In genomic region chr8:11444216-11444615, GRCm38 (mm10) we compare ENCODE assay signal across 18 mouse cellular contexts. TPM values are rescaled to one million over a fixed set of nuclear protein-coding genes. Genes with fewer than 3 reads are reported as not detected.
DNase-seq lines count a peak whose midpoint lies in the region; ATAC-seq and TF ChIP-seq lines count a peak whose summit lies in the region.
"Had no signal": no experiment of that assay in that cellular context is flagged by ENCODE, and none has a peak within 500 bp of the region (broad histone marks: within the 10 kb centered on the region; RNA-seq: fewer than 3 reads in every experiment).

No protein-coding gene starts in this region.

- TF ChIP-seq POLR2A in MEL (IDR thresholded peaks at IDR 0.05; ENCODE audit: control insufficient read depth in 1 of 2, insufficient read depth in 1 of 2, low read depth in 1 of 2, low read length in 2 of 2, poor library complexity in 1 of 2) = no peak

- peak; percentile 80 for ATAC-seq in liver, embryonic 14.5 days (ENCODE audit: insufficient read depth)
- ATAC-seq in megakaryocyte progenitor cell, adult 5-6 weeks (replicated peaks; ENCODE audit: poor library complexity) = peak; percentile 68
- no peak for ATAC-seq in forebrain, embryonic 14.5 days
- ATAC-seq: forebrain, embryonic 16.5 days had no signal

- H3K27ac ChIP-seq in MEL (ENCODE audit: control insufficient read depth, low read depth, low read length) = peak overlapping the region; percentile 45; the same call in 1 of the 2 replicates
- H3K27ac ChIP-seq in liver, embryonic 14.5 days = no peak overlapping the region
- H3K27ac ChIP-seq in forebrain, embryonic 14.5 days (ENCODE audit: low read depth, low read length) = no peak overlapping the region
- H3K27ac ChIP-seq: embryonic facial prominence, embryonic 13.5 days; forebrain, embryonic 10.5 days; heart, adult 2 months; hindbrain, embryonic 15.5 days had no signal

- no peaks in the 10 kb centered on the region for H3K79me2 ChIP-seq in MEL (ENCODE audit: control insufficient read depth, insufficient read depth, low read length, poor library complexity)

- no peak overlapping the region for H3K4me3 ChIP-seq in MEL (ENCODE audit: control insufficient read depth in 1 of 2, insufficient read depth in 1 of 2, low read depth in 2 of 2, low read length in 2 of 2)
- peak overlapping the region in 1 of 2 experiments; percentile 25; a peak in 2 of 4 replicates for H3K4me3 ChIP-seq in liver, embryonic 14.5 days (ENCODE audit: insufficient read depth in 1 of 2, low read depth in 2 of 2, low read length in 2 of 2)
- H3K4me3 ChIP-seq in forebrain, embryonic 14.5 days (ENCODE audit: low read depth, low read length) = no peak overlapping the region
- H3K4me3 ChIP-seq: embryonic facial prominence, embryonic 13.5 days; forebrain, embryonic 10.5 days; heart, adult 2 months; heart, embryonic 12.5 days; hindbrain, embryonic 15.5 days had no signal

- H3K4me2 ChIP-seq in liver, embryonic 14.5 days (ENCODE audit: low read depth) = peak overlapping the region; percentile 20
- H3K4me2 ChIP-seq in forebrain, embryonic 14.5 days (ENCODE audit: low read length) = no peak overlapping the region
- H3K4me2 ChIP-seq: embryonic facial prominence, embryonic 13.5 days; heart, embryonic 12.5 days; hindbrain, embryonic 15.5 days had no signal

- peaks cover 0 to 4% of the 10 kb centered on the region in 2 experiments; a peak in 1 of 4 replicates for H3K4me1 ChIP-seq in MEL (ENCODE audit: control insufficient read depth in 1 of 2, insufficient read depth in 2 of 2, low read length in 2 of 2)
- H3K4me1 ChIP-seq in liver, embryonic 14.5 days (replicated peaks; ENCODE audit: control insufficient read depth in 2 of 2, insufficient read depth in 2 of 2, low read length in 1 of 2) = peaks cover 0 to 9% of the 10 kb centered on the region in 2 experiments; a peak in 1 of 4 replicates
- no peaks in the 10 kb centered on the region for H3K4me1 ChIP-seq in forebrain, embryonic 14.5 days (ENCODE audit: control insufficient read depth, insufficient read depth, low read length)
- H3K4me1 ChIP-seq: embryonic facial prominence, embryonic 13.5 days; forebrain, embryonic 10.5 days; hindbrain, embryonic 15.5 days had no signal

- no peaks in the 10 kb centered on the region for H3K36me3 ChIP-seq in MEL (ENCODE audit: control insufficient read depth in 1 of 2, insufficient read depth in 2 of 2, low read length in 2 of 2)
- no peaks in the 10 kb centered on the region for H3K36me3 ChIP-seq in liver, embryonic 14.5 days (replicated peaks; ENCODE audit: control insufficient read depth, insufficient read depth, low read depth)
- no peaks in the 10 kb centered on the region for H3K36me3 ChIP-seq in forebrain, embryonic 14.5 days (ENCODE audit: control insufficient read depth, insufficient read depth, low read length)
- H3K36me3 ChIP-seq: hindbrain, embryonic 15.5 days had no signal

- TF ChIP-seq RAD21 in MEL (IDR thresholded peaks at IDR 0.05; ENCODE audit: low read depth, low read length) = no peak

- TF ChIP-seq CTCF in MEL (IDR thresholded peaks at IDR 0.05 in 2 of 3, conservative IDR thresholded peaks at IDR 0.05 in 1 of 3; ENCODE audit: control insufficient read depth in 1 of 3, insufficient read depth in 1 of 3, low read depth in 2 of 3, low read length in 3 of 3, poor library complexity in 1 of 3, severe bottlenecking in 1 of 3) = no peak
- no peak for TF ChIP-seq CTCF in liver, embryonic 14.5 days (IDR thresholded peaks at IDR 0.05; ENCODE audit: low read depth)

- H3K9me3 ChIP-seq in MEL (replicated peaks; ENCODE audit: insufficient read depth, low read length) = no peaks in the 10 kb centered on the region
- no peaks in the 10 kb centered on the region for H3K9me3 ChIP-seq in liver, embryonic 14.5 days (ENCODE audit: control insufficient read depth, low read length)
- H3K9me3 ChIP-seq in forebrain, embryonic 14.5 days (replicated peaks; ENCODE audit: control insufficient read depth, low read length) = no peaks in the 10 kb centered on the region
- H3K9me3 ChIP-seq: embryonic facial prominence, embryonic 13.5 days; forebrain, embryonic 10.5 days; heart, embryonic 12.5 days; hindbrain, embryonic 15.5 days had no signal

- peak overlapping the region; percentile 1; the same call in 1 of the 2 replicates for H3K9ac ChIP-seq in MEL (ENCODE audit: control insufficient read depth, low read depth, low read length, poor library complexity, severe bottlenecking)
- H3K9ac ChIP-seq in liver, embryonic 14.5 days (replicated peaks) = no peak overlapping the region
- H3K9ac ChIP-seq in forebrain, embryonic 14.5 days (ENCODE audit: low read length) = no peak overlapping the region
- H3K9ac ChIP-seq: embryonic facial prominence, embryonic 13.5 days; heart, embryonic 12.5 days; hindbrain, embryonic 15.5 days had no signal

- WGBS in liver, embryonic 14.5 days (ENCODE audit: insufficient replicate concordance) = 21% methylated on average over 7 of the region's 7 CpGs
- 86% methylated on average over 7 of the region's 7 CpGs for WGBS in forebrain, embryonic 14.5 days

- DNase-seq in MEL (ENCODE audit: low read depth, low spot score) = peak; percentile 29
- DNase-seq in liver = peak; percentile 35
- DNase-seq in liver, embryonic 14.5 days (ENCODE audit: low read depth in 3 of 3, low spot score in 3 of 3) = no peak
- DNase-seq in right cerebral cortex, adult 2 months (ENCODE audit: low spot score in 2 of 2) = no peak
- no peak for DNase-seq in right cerebral cortex, adult 18-20 months
- DNase-seq in forebrain, embryonic 14.5 days (ENCODE audit: low spot score) = no peak
- DNase-seq: adrenal gland, adult 8-10 months; cerebellum, adult 11-12 months; cerebellum, adult 9-10 months; cerebellum, postnatal 25 days; gastrocnemius, postnatal 10 days; heart, adult 2 months had no signal

- no peak for TF ChIP-seq EP300 in MEL (IDR thresholded peaks at IDR 0.05; ENCODE audit: low read depth in 1 of 2, low read length in 2 of 2)
- no peak for TF ChIP-seq EP300 in liver, embryonic 14.5 days (IDR thresholded peaks at IDR 0.05; ENCODE audit: low read depth)

- no peaks in the 10 kb centered on the region for H3K27me3 ChIP-seq in MEL (ENCODE audit: control insufficient read depth in 1 of 2, insufficient read depth in 2 of 2, low read length in 2 of 2)
- H3K27me3 ChIP-seq in liver, embryonic 14.5 days (ENCODE audit: control insufficient read depth, insufficient read depth, low read length) = no peaks in the 10 kb centered on the region
- no peaks in the 10 kb centered on the region for H3K27me3 ChIP-seq in forebrain, embryonic 14.5 days (replicated peaks; ENCODE audit: control insufficient read depth, insufficient read depth, low read length)
- H3K27me3 ChIP-seq: embryonic facial prominence, embryonic 13.5 days; heart, embryonic 12.5 days; hindbrain, embryonic 15.5 days had no signal

TF ChIP-seq in MEL, 35 proteins besides CTCF, POLR2A, EP300 and RAD21:
- TF ChIP-seq BHLHE40 (IDR thresholded peaks at IDR 0.05; ENCODE audit: borderline replicate concordance, low read depth, low read length) = no peak
- TF ChIP-seq ELF1 (IDR thresholded peaks at IDR 0.05; ENCODE audit: low read depth, low read length) = no peak
- no peak for TF ChIP-seq MXI1 (IDR thresholded peaks at IDR 0.05; ENCODE audit: low read depth, low read length)
- no peak for TF ChIP-seq TCF12 (IDR thresholded peaks at IDR 0.05; ENCODE audit: low read depth, low read length)
- TF ChIP-seq NRF1 (IDR thresholded peaks at IDR 0.05; ENCODE audit: insufficient read depth, low read depth, low read length, poor library complexity, severe bottlenecking) = no peak
- TF ChIP-seq POLR2AphosphoS5 (IDR thresholded peaks at IDR 0.05; ENCODE audit: borderline replicate concordance, low read depth, low read length) = no peak
- TF ChIP-seq MAZ (IDR thresholded peaks at IDR 0.05; ENCODE audit: low read depth, low read length) = no peak
- TF ChIP-seq CHD1 (IDR thresholded peaks at IDR 0.05; ENCODE audit: low read depth, low read length) = no peak
- no peak for TF ChIP-seq MYB (IDR thresholded peaks at IDR 0.05; ENCODE audit: low read depth, low read length)
- TF ChIP-seq GATA1 (IDR thresholded peaks at IDR 0.05; ENCODE audit: low read depth, low read length) = no peak
- TF ChIP-seq GABPA (IDR thresholded peaks at IDR 0.05; ENCODE audit: low read depth, low read length) = no peak

RNA-seq across cellular contexts. Expression of gene Rab20, which starts 34.3 kb away (rescaled TPM):
- 8.4 and 10.4 TPM in 2 replicates for total RNA-seq in MEL (2012; rRNA removed)
- 1 to 10 TPM in 1 of 2 experiments, not detected in 1; 9.5 TPM for polyA plus RNA-seq in MEL (2012; ENCODE audit: insufficient read depth in 1 of 2, insufficient read length in 2 of 2, low read depth in 1 of 2, low replicate concordance in 2 of 2, missing spikeins in 1 of 2)
- polyA plus RNA-seq in liver, embryonic 14.5 days (2012; rRNA removed) = 2.7 and 2.8 TPM in 2 replicates
- polyA plus RNA-seq in liver, embryonic 14.5 days (2014; fragmentation: Nextera tagmentation; extraction: Ambion mirVana) = 2.9 and 3.1 TPM in 2 replicates
- 1.3 and 2.2 TPM in 2 replicates for total RNA-seq in megakaryocyte progenitor cell, adult 5-6 weeks (2015)
- total RNA-seq in megakaryocyte progenitor cell, adult 5-6 weeks (2017) = 3.7 and 5.2 TPM in 2 replicates
- 0.66 and 1.0 TPM in 2 replicates for polyA plus RNA-seq in forebrain, embryonic 14.5 days (2014; fragmentation: Nextera tagmentation; extraction: Ambion mirVana)

RNA-seq across cellular contexts. Expression of gene Naxd, which starts 53.1 kb away (rescaled TPM):
- 54.8 and 60.9 TPM in 2 replicates for total RNA-seq in MEL (2012; rRNA removed)
- polyA plus RNA-seq in MEL (2012; ENCODE audit: insufficient read depth in 1 of 2, insufficient read length in 2 of 2, low read depth in 1 of 2, low replicate concordance in 2 of 2, missing spikeins in 1 of 2) = 10 to 100 TPM in 1 of 2 experiments, not detected in 1; 72.3 TPM
- 26.9 and 29.8 TPM in 2 replicates for polyA plus RNA-seq in liver, embryonic 14.5 days (2012; rRNA removed)
- 31.9 and 33.0 TPM in 2 replicates for polyA plus RNA-seq in liver, embryonic 14.5 days (2014; fragmentation: Nextera tagmentation; extraction: Ambion mirVana)
- total RNA-seq in megakaryocyte progenitor cell, adult 5-6 weeks (2015) = 59.8 and 65.7 TPM in 2 replicates
- total RNA-seq in megakaryocyte progenitor cell, adult 5-6 weeks (2017) = 70.6 and 72.5 TPM in 2 replicates
- polyA plus RNA-seq in forebrain, embryonic 14.5 days (2014; fragmentation: Nextera tagmentation; extraction: Ambion mirVana) = 158 and 170 TPM in 2 replicates

Comparison
In these comparisons a context has a peak if more than half of its experiments do, and no peak if none do; other contexts are left out.
1. DNase-seq: peak in MEL (single experiment) and liver (single experiment); none in liver, embryonic 14.5 days (0 of 3), right cerebral cortex, adult 2 months (0 of 2), right cerebral cortex, adult 18-20 months (single experiment) and forebrain, embryonic 14.5 days (single experiment).